Mouse (Mus musculus) retina, adult 2 months (tissue): Measurements from ENCODE around the gene Invs.

ENCODE experiments used
- DNase-seq: peaks from one replicate; pipeline ENCODE4 v3.0.0-alpha.2; 2012; ENCODE audit warnings: low read depth, low spot score

Gene Invs

GRCm38 (mm10) chr4:48279498-48280134, at the start of gene Invs, which contains the start of gene Erp44:
Invs (plus strand) TSS chr4:48279760.
Erp44 (minus strand) TSS chr4:48279558.
- DNase-seq: peak; percentile 96

- no peak for DNase-seq
Observed at GRCm38 (mm10) chr4:48236721-48237120, 42.8 kb upstream of the Invs start.

GRCm38 (mm10) chr4:48239046-48239445, 40.5 kb upstream of the Invs start:
- no peak for DNase-seq

- no peak for DNase-seq
Observed at GRCm38 (mm10) chr4:48242482-48242881, 37.1 kb upstream of the Invs start.

- no peak for DNase-seq
Observed at GRCm38 (mm10) chr4:48243737-48244136, 35.8 kb upstream of the Invs start.

GRCm38 (mm10) chr4:48244280-48244679, 35.3 kb upstream of the Invs start:
- DNase-seq: no peak

- DNase-seq: peak; percentile 6
Observed at GRCm38 (mm10) chr4:48253266-48253665, 26.3 kb upstream of the Invs start.

- DNase-seq: no peak
Observed at GRCm38 (mm10) chr4:48258045-48258444, 21.5 kb upstream of the Invs start.

- DNase-seq: no peak
Observed at GRCm38 (mm10) chr4:48267683-48268082, 11.9 kb upstream of the Invs start.

- DNase-seq: no peak
Observed at GRCm38 (mm10) chr4:48268127-48268526, 11.4 kb upstream of the Invs start.

GRCm38 (mm10) chr4:48270532-48270931, 9.0 kb upstream of the Invs start:
- DNase-seq: no peak

- DNase-seq: no peak
Observed at GRCm38 (mm10) chr4:48271838-48272237, 7.7 kb upstream of the Invs start.

GRCm38 (mm10) chr4:48273119-48273829, 6.3 kb upstream of the Invs start:
- no peak for DNase-seq

GRCm38 (mm10) chr4:48275736-48276135, 3.8 kb upstream of the Invs start:
- no peak for DNase-seq

GRCm38 (mm10) chr4:48277011-48277410, 2.5 kb upstream of the Invs start:
- no peak for DNase-seq

GRCm38 (mm10) chr4:48278757-48279497, 633 bp upstream of the Invs start:
- DNase-seq: no peak

- no peak for DNase-seq
Observed at GRCm38 (mm10) chr4:48281121-48281520, 1.6 kb downstream of the Invs start.

GRCm38 (mm10) chr4:48287086-48287757, 7.7 kb downstream of the Invs start:
- no peak for DNase-seq

- DNase-seq: no peak
Observed at GRCm38 (mm10) chr4:48314814-48315213, 35.3 kb downstream of the Invs start.

GRCm38 (mm10) chr4:48316036-48316435, 36.5 kb downstream of the Invs start:
- no peak for DNase-seq

- no peak for DNase-seq
Observed at GRCm38 (mm10) chr4:48321276-48321675, 41.7 kb downstream of the Invs start.

- no peak for DNase-seq
Observed at GRCm38 (mm10) chr4:48322095-48322494, 42.5 kb downstream of the Invs start.
